Mouse (Mus musculus) c-Kit-negative CD71-positive TER-119-positive erythroid progenitor cells, embryonic 14.5 days (primary cell): ENCODE measurements around the gene 1700042G07Rik.

Experiments
- DNase-seq: peaks from one replicate; pipeline ENCODE4 v3.0.0-alpha.2; 2013; ENCODE audit warnings: low read depth, low spot score

1700042G07Rik gene

DNA sequence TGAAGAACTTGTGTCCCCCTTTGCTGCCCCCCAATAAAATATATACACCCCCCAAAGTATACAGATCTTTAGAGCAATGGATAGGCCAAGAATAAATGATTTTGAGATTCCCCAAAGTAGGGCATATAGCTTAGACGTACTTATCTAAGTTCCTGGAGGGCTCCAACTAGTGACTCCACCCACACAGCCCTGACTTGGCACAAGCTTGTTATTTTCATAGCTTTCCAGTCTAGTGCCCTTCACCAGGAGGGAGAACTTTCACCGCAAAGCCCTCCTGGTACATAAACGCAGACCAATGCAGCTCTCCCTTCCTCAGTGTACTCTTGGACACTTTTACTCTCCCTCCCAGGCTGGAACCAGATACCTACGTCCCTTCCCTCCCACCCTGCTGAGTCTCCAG, 11.0 kb upstream of the 1700042G07Rik start:
- no peak for DNase-seq

DNA sequence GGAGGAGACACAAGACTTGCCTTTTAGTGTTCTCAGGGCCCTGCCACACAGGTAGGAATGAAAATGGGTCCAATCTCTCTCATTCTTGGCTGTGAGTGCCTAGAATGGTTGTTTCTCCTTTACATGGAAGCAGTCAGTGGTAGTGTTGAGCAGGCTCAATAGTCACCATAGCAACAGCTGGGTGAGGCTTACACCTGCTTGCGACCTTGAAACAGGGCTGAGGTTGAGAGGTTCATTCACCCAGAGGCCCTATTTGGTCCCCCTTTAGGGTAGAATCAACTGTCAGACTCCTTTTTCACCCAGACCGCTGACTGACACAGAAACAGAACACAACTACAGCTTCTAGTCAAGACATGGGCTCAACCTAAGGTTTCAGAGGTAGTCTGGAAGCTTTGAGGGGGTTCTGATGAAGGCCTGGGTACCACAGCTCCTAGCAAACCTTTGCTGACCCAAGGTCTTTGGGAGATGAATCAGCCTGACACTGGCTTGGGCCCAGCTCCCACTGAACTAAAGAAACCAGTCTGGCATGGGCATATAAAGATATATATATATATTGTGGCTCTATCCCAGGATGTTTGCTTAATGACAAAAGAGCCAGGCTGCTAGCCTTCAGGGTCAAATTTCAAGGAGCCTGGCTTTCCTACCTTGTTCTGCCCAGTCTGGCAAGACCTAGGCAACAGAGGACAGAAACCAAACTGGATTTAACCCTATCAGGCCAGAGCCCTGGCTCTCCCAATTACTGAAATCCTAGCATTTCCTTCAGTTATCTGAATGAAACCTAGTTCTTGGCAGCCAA, 8.2 kb upstream of the 1700042G07Rik start:
- DNase-seq = no peak

DNA sequence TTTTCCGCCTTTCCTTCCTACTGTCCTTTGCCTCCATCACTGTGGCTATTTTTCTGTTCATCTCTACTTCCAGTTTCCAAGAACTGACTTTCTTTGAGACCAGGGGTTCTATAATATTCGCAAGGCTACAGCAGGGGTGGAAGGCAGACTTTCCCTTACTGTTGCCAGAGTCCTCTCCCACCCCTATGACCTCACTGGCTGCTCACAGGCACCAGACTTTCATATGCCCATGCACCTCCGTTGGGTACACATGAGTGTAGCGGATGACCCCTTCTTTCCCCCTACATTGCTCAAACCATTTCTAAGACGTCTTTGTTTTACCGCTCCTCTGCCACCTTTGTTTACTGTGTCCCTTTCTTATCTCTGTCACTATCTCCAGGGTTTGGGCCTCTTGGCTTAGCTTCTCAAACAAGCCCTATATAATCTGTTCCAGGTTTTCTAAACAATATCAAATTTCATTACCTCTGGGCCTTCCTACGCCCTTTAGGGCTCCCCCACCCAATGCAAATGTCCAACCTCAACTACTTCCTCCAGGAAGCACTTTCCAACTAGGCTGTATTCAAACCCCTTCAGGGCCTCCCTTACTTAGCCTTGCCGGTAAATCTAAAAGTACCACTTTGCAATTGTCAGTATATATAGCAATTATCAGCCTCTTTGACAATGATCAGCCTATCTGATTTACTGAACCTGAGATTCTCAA, 7.3 kb upstream of the 1700042G07Rik start:
- no peak for DNase-seq

DNA sequence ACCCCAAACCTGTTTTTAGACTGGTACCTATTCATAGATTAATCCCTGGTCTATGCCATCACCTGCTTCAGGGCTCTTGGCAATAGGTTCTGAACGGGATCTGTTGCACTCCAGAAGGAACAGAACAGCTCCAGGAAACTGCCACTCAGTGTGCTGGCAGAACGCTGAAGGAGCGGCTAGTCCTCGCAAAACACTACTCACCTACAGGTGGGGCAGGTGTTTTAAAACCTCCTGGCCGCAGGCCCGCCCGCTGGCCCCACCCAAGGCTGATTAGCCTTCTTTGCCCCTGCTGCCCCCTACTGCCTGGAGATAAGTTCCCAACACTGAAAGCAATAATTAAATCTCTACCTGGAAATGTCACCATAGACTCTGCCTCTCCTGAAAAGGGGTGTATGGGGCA, 5.8 kb upstream of the 1700042G07Rik start, which contains the start of gene Tspan1:
Gene Tspan1 (minus strand): TSS at position 198 of the 400 bp plus-strand sequence.
- DNase-seq = no peak

DNA sequence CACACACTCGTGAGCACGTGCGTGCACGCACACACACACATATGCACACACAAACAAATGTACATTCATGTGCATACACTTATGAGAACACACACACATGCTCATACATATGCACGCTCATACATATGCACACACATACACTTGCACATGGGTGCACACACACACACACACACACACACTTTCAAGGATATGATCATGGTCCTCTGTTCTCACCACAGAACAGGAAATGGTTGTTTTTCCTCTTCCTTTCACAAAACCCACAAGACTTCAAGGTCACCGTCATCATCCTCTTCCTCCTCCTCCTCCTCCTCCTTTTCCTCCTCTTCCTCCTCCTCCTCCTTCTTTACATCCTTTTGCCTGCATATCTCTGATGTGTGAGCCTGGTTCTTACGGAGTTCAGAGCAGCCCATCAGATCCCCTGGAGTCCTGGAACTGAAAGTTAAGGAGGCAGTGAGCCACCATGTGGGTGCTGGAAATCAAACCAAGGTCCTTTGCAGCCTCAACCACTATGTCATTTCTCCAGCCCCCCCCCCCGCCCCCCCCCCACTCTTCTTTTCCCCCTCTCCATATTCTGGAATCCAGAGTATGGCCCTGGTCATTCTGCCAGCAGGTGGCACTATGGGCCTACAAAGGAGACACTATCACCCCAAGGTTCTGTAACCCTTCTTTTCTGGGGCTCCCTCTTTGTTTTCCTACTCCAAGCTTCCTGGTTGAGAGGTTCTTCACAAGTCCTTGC, 4.4 kb upstream of the 1700042G07Rik start:
- DNase-seq = peak; percentile 21

DNA sequence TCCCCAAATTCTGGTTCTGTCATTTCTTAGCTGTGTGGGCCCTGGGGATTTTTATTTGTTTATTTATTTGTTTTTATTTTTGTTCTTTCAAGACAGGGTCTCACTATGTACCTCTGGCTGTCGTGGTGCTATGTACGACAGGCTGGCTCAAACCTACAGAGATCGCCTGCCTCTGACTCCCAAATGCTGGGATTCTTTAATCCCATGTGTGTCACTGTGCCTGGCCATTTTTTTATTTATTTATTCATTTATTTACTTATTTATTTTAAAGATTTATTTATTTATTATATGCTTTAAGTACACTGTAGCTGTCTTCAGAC, 3.9 kb upstream of the 1700042G07Rik start:
- DNase-seq = no peak

DNA sequence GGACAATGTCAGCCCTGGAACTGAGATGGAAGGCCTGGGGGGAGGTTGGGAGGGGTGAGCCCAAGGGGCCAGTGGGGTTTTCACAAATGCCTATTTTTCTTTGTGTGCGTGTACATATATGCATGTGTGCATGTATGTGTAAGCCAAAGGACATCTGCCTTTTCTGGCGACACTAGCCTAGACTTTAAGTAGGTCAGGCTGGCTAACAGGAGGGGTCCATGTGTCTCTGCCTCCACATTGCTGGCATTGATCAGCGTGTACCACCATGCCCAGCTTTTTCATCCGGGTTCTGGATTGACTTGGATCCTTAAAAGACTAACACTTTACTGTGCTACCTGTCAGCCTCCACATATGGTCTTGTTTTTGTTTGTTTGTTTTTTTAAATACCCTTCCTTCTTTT, 580 bp downstream of the 1700042G07Rik start:
- DNase-seq = no peak

DNA sequence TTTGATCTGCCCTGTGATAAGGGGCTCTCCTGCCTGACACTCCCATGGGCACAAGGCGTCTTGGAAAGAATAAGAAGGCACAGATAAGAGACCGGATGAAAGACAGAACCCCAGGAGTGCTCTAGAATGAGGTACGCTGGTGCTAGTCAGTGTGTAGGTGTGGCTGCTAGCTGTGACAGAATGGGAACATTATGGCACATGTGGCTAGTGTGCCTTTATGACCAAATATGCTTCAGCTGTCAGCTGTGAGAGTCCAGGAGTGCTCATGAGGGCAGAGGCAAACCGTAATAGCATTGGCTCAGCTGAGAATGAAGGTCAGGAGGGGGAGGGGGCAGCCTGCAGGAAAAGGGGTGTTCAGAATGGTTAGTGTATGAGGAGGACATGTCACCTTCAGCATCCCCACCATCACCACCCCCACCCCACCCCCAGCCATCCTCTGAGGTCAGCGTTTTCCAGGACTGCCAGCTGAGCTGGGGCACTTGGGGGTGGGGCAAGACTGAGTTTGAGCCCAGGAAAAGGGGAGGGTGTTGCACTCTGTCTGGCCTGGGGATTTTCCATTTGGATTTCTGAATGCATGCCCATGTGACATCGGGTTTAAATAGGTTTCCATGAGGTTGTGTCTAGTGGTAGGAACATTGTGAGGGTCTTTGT, 1.4 kb downstream of the 1700042G07Rik start:
- no peak for DNase-seq

DNA sequence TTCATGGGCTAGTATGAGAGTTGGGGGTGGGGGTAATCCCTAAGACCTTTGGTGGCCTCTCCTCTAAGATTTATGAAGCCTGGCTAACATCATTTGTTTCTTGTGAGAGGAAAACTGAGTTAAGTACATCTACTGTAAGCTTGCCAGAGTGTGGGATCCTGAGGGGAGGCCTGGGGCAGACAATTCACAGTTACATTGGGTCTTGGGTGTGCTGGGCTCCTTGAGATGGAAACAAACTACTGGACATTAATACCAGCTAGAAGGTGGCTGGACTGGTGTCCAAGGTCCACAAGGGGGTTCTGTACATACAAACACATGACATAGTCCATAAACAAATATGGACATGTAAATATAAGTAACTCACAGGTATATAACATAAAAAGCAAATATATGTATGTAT, 2.0 kb downstream of the 1700042G07Rik start:
- DNase-seq = no peak

DNA sequence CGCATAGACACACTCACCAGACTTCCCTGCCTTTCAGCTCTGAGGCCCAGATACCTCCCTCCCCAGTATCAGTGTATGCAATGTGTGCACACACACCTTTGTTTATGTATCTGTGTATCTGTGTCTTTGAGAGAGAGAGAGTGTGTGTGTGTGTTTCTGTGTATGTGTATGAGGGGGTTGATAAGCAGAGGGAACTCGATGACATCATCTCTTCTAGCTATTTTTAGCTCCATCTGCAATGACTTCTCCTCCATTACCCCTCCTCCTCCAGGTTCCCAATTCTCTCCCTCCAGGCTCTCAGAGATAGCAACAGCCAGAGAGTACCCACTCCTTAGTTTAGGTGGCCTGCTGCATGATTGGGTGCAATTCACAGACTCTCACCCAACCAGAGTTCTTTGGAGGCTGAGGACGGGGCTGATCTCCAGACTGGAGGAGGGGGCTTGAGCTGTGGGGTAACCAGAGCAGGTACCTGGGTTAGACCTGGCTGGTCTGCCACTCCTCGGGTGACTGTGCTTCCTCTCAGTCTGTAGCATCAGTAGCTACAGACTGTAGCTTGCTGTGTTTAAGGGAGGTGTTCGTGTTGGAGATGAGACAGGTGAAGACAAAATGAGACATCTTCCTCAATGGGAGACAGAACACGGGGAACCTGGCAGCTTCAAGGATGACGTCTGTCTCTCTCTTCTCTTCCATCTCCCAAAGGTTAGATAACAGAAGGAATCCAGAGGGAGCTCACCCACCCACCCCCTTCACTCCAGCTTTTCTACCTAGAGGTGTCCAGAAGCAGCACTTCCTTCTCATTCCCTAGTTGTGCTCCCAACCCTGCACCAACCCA, 2.8 kb downstream of the 1700042G07Rik start:
- DNase-seq = no peak

DNA sequence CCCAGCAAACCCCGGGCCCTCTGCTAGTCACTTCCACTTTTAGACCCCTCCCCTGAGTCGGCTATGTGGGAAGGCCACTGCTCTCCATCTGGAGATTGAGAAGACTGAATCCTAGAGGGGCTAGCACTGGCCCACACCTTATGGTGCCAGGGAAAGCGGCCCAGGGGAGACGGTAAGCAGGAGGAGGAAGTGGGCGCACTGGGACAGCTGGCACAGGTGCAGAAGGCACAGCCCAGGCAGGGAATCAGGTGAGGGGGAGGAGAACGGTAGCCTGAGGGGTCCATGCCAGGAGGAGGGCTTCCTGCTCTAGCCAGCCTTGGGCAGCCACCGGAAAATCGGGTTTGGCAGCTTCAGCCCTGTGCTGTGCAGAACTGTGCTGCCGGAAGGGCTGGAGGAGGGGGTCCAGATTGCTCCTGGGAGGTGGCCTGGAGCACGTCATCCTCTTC, 3.4 kb downstream of the 1700042G07Rik start:
- DNase-seq = no peak

DNA sequence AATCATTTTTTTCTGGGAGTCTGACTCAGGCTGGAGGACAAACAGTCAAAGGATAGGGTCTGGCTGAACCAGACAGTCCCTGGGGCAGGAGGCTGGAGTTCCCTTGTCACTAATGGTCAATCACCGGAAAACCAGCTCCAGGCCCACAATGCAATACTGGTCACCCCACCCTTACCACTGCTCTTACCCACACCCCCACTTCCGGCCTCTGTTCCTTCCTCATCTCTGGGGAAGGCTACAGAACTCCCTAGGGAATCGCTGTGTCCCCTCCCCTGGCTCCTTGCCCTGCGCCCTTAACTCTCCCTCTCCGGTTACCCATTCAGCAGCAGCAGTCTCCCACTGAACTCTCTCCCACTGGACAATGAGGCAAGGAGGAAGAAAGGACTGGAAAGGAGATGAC, 4.0 kb downstream of the 1700042G07Rik start:
- DNase-seq = no peak

DNA sequence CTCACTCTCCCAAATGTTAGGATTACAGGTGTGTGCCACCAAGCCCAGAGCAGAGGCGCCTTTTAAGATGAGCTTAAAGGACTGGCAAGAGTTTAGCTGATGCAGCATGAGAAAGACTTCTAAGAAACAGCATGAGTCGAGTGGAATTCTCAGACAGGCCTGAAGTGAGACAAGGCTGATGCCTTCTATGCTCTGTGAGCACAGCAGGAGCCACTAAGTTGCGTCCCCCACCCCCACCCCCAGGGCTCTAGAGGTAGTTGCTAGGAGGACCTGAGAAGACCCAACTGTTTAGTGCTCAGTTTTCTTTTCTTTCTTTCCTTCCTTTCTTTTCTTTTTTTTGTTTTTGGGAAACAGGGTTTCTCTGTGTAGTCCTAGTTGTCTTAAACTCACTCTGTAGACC, 8.9 kb downstream of the 1700042G07Rik start:
- DNase-seq = no peak

DNA sequence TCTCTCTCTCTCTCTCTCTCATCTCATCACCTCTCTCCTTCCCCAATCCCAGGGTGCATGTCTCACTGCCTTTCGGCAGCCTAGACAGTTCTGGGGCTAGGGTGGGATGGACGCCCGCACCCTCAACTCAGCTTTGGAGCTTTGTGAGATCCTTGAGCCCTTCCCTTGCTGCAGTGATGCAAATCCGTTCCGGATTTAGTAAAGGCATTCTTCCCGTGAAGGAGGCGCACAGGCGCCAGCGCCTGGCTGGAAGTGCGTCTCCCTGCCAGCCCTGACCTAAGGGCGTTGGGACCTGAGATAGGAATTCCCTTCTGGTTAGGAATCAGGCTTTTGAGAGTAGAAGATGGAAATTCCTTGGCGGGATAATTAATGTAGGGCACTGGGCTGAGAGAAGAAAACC, 9.6 kb downstream of the 1700042G07Rik start:
- DNase-seq = no peak

DNA sequence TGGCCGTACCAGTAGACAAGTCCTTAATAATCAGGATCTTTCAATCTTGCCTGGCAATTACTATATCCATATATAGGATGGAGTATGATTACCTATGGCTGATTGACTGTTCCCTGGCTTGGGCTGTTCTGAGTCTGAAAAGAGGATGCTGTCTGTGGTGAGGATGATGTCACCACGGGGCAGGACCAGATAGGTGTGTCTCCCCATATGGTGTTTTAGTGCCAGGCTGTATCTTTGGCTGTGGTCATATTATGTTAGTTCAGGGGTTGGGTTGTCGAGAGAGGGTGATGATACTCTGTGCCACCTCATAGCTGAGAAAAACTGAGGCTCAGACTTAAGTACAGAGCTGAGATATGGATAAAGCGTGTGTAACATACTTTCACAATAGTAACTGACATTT, 11.9 kb downstream of the 1700042G07Rik start:
- DNase-seq = no peak

DNA sequence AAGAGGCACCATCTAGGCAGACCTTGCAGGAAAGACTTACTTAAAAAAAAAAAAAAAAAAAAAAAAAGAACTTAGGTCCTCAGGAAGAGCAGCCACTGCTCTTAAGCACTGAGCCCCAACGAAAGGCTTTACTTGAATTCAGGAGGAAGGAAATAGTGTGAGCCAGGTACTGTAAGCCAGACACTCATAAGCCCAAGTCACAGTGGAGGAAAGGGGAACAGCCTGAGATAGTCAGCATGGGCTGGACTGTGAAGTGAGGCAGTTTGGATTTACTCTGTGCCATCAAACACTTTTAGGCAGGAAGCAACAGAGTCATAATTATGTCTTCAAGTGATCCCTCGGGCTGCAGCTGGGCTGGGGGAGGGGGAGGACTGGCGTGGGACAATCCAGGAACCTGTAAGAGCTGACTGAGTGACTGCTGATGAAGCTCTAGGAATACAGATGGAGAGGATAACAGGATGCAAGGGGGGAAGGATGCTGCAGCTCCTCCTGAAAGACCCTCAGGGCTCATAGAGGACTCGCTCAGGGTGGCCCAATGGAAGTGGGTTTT, 19.2 kb downstream of the 1700042G07Rik start:
- DNase-seq = no peak

DNA sequence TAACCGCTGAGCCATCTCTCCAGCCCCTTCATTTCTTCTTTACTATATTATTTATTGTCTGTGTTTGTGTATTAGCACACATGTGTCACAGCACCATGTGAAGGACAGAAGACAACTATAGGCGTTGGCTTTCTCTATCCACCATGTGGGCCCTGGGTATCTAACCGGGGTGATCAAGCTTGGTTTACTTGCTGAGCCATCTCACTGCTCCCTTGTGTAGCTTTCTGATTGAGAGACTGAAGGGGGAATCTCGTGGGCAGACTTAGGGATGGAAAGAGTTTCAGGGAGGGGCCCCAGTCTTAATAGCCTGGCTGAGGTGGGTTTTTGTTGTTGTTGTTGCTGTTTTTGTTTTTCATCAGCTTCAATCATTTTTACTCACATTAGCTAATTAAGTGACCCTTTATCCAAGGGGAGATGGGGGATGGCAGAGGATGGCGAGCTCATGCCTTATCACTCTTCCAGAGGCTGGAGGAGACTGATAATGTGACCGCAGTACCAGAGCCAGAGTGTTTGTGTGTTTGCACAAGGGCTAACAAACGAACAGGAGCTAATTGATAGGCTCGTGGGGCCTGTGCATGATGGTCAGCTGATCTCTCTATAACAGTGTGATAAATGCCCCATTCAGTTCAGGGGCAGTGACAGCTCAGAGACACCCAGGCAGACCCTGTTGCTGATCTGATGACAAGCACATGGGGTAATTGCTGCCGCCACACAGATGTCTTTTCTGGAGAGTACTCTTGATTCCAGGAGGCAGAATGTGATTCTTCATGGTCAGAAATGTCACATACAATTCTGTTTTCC, 20.6 kb downstream of the 1700042G07Rik start:
- DNase-seq = peak; percentile 34

DNA sequence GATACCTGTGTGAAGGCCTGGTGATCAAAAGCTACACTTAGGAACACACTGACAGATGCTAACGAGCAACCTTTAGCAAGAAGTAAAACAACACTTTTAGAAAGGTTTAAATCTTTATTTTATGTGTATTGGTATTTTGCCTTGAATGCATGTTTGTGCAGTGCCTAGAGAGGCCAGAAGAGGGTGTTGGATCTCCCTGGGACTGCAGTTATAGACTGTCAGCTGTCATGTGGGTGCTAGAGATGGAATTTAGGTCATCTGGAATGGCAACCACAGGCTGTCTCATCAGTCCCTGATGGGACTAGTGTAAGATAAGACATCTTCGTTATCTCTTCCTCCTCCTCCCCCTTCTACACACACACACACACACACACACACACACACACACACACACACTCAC, 25.2 kb downstream of the 1700042G07Rik start:
- DNase-seq = no peak

DNA sequence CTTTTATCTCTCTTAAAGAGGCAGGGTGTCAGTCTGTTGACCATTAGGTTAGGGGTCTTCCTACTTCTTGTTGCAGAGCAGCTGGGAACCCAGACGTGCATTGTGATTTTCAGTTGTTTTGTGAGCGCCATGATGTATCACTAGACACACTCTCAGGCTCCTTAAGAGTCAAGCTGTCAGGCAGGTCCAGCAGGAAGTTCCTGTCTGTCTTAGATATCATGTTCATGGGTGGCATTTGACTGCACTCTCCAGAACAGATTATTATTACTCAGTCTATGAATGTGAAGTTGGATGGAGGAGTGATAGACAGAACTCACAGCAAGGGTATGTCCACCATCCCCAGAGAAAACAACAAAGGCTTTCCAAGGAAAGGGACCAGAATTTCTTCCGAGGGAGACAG, 31.2 kb downstream of the 1700042G07Rik start:
- no peak for DNase-seq

DNA sequence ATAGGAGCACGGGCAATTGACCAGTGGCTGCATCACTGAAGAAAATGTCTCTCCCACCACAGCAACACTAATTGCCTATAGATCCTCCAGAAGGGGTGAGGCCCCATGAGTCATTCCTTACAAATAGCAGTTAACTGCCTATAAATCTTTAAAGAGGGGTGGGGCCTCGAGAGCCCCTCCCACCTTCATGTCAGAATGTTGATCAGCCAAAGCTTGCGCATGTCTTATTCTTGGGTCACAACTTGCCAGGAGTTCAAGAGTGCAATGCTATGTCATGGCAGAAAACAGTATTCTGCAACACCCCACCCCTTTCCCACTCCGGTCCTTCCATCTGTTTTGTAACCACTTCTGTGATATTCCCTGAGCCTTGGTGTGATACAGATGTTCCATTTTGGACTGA, 33.4 kb downstream of the 1700042G07Rik start:
- no peak for DNase-seq
